In the genomic region with DNA sequence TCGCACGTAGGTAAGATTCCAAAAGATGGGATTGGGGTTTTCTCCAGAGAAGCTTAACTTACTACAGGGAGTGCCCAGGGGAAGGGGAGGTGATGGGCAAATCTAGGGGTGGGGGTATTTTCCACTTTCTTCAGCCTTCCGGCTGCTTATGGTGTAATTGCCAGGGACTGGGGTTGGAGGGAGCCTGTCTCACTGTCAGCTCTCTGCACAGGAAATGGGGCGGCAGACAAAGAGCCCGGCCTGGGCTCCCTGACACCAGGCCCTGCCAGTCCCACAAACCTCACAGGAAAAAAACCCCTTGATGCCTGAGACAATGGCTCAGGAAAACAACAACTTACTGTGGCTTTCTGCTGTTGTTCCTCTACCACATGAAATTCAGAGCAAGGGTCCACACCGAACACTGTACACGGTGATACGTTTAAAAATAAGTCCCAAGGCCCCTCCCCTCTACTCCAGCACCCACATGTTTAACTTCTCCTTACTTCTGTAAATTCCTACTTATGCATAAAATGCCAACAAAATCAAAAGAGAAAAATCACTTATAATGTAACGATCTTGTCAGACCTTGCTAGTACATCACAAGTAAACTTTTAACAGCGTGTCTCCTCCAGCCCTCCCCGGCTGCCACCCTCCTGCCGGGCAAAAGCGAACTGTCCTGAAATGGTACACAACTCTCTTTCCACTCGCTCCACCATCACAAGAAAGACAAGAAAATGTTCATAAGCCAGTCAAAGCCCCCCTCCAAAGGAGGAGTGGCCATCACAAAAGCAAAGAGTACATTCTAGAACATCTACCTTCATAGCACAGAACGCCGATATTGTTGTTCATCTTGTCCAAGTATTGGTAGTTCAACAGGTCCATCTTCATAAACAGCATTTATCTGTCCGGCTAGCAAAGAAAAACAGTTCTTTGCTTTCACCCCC, we compare ENCODE assay signal across 8 mouse cellular contexts. TPM values are rescaled to one million over a fixed set of nuclear protein-coding genes. Genes with fewer than 3 reads are reported as not detected.
DNase-seq lines count a peak whose midpoint lies in the region; ATAC-seq lines count a peak whose summit lies in the region.

No protein-coding gene starts in this region.

- no peaks in the 10 kb centered on the region for H3K9me3 ChIP-seq in embryonic facial prominence, embryonic 13.5 days

- intact Hi-C loops in gastrocnemius, postnatal 14 days (cut with DNase I; ENCODE audit: low total_unique reads) = loop anchor here (10.0 kb wide), 1 partner anchor 56 kb away; no protein-coding TSS in a partner anchor
- intact Hi-C loops in heart, postnatal 10 days (cut with DNase I) = loop anchor here (1.0 to 10.0 kb wide), 3 partner anchors 45 to 516 kb away; no protein-coding TSS in a partner anchor

- peaks cover 41% of the 10 kb centered on the region for H3K4me1 ChIP-seq in embryonic facial prominence, embryonic 13.5 days

- DNase-seq in gastrocnemius, adult 18-20 months (ENCODE audit: low spot score) = peak; percentile 50
- DNase-seq in gastrocnemius, postnatal 14 days = no peak
- DNase-seq in heart, postnatal 10 days = peak; percentile 70 to 77
- DNase-seq in kidney, postnatal 4 days = peak; percentile 67 to 76
- DNase-seq in thymus, adult 18-20 months = peak; percentile 63 to 74
- DNase-seq in layer of hippocampus, postnatal 25 days (ENCODE audit: extremely low spot score in 1 of 2, low spot score in 1 of 2) = no peak

- peak overlapping the region; percentile 88 for H3K27ac ChIP-seq in embryonic facial prominence, embryonic 13.5 days

- no peaks in the 10 kb centered on the region for H3K36me3 ChIP-seq in embryonic facial prominence, embryonic 13.5 days

- under 1% methylated on average over 17 of the region's 17 CpGs for WGBS in embryonic facial prominence, embryonic 13.5 days

- H3K9ac ChIP-seq in embryonic facial prominence, embryonic 13.5 days = peak overlapping the region; percentile 86

- peak overlapping the region; percentile 74 for H3K4me3 ChIP-seq in embryonic facial prominence, embryonic 13.5 days

- H3K27me3 ChIP-seq in embryonic facial prominence, embryonic 13.5 days = no peaks in the 10 kb centered on the region

- ATAC-seq in embryonic facial prominence, embryonic 13.5 days (ENCODE audit: insufficient number of reproducible peaks, insufficient read depth, low FRiP score, low TSS enrichment, low read depth) = no peak
- ATAC-seq in megakaryocyte-erythroid progenitor cell, adult 5-6 weeks (replicated peaks; ENCODE audit: low FRiP score, low TSS enrichment, poor library complexity, severe bottlenecking) = peak; percentile 55

- peak overlapping the region; percentile 79 for H3K4me2 ChIP-seq in embryonic facial prominence, embryonic 13.5 days

RNA-seq across cellular contexts. Expression of a gene that starts 49.0 kb away (rescaled TPM):
- 10 to 100 TPM; 11.7 to 19.0 TPM for total RNA-seq in gastrocnemius, adult 18-20 months (2021)
- 10 to 100 TPM; 15.7 to 20.1 TPM for total RNA-seq in gastrocnemius, postnatal 14 days (2021)
- 148 TPM in 2 replicates for polyA plus RNA-seq in embryonic facial prominence, embryonic 13.5 days (2015; fragmentation: Nextera tagmentation; extraction: Ambion mirVana)
- total RNA-seq in heart, postnatal 10 days (2021) = 10 to 100 TPM; 35.9 to 42.5 TPM
- total RNA-seq in megakaryocyte-erythroid progenitor cell, adult 5-6 weeks (2014; fragmentation: Nextera tagmentation) = 19.1 and 28.6 TPM in 2 replicates
- total RNA-seq in megakaryocyte-erythroid progenitor cell, adult 5-6 weeks (2017) = 22.2 and 25.9 TPM in 2 replicates
- total RNA-seq in layer of hippocampus, postnatal 25 days (2021) = 10 to 100 TPM; 43.2 to 48.7 TPM

Comparison
In these comparisons a context has a peak if more than half of its experiments do, and no peak if none do; other contexts are left out.
1. DNase-seq: peak in gastrocnemius, adult 18-20 months (single experiment), heart, postnatal 10 days (2 of 2), kidney, postnatal 4 days (2 of 2) and thymus, adult 18-20 months (2 of 2); none in gastrocnemius, postnatal 14 days (single experiment) and layer of hippocampus, postnatal 25 days (0 of 2).